Mouse (Mus musculus) embryo, embryonic 10.5 days (tissue): ENCODE measurements around the gene Zfp994.
A peak's percentile ranks its signal among the peaks of the same experiment; 100 is the strongest.
"Not testable (repeated sequence)": the region's sequence is repeated elsewhere in the genome, so short reads cannot be mapped to it uniquely, and the experiment has no call there.

Experiments used
- DNase-seq: peaks from one replicate; pipeline ENCODE4 v3.0.0-alpha.2; 2015; ENCODE audit warnings: low spot score

The Zfp994 gene

DNA sequence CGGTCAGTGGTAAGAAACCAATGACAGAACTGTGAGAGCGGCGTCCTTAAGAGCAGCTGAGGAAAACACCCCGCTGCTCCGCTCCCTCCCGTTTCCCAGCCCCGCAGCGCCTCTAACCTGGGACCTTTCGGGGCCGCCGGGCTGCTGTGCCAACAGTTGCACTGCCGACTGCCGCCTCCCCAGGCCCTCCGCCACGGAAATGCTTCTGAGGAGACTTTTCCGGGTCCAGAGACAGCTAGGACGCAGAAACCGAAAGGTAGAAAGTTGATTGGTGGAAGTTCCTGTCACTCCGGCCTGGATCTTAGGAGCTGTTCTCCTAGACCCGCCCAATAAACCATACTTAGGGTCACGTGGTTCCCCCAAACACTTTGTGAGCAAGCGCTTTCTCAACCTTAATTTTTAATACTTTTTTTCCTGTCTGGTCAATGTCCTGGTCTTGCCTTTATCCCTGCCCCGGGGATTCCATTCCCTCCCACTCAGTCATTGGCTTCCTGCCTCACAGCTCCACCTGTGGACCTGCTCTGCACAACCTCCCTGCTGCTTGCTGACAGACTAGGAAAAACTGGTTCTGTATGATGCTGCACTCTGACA is at the start of gene Zfp994:
Gene Zfp994 (minus strand): TSS at position 195 of the 591 bp plus-strand sequence.
- DNase-seq: peak; percentile 98

DNA sequence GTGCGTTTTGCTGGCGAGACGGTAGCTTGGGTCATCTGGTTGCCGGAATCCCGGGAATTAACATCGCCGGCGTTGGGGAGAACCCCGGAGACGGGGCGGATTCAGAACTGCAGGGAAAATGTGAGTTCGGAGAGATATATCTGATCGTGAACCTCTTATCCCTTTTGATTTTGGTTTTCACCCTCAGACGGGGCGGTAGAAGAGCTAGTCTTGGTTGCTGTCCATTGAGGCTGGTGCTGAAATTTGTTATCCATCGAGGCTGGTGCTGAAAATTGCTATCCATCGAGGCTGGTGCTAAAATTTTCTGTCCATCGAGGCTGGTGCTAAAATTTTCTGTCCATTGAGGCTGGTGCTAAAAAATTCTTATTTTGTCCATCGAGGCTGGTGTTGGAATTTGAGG is 5.3 kb upstream of the Zfp994 start:
- peak; percentile 5 for DNase-seq

DNA sequence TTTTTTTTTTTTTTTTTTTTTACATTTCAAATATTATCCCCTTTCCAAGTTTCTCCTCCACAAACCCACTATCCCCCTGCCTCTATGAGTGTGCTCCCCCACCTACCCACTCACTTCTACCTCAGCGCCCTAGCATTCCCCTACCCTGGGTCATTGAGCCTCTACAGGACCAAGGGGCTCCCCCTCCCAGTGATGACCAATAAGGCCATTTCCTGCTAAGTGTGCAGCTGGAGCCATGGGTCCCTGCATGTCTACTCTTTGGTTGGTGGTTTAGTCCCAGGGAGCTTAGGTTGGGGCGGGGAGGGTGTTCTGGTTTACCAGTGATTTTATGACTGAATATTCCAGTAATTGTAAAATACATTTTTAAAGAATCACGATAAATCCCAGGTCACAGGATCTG is 401 bp downstream of the Zfp994 start:
- DNase-seq: peak; percentile 6

DNA sequence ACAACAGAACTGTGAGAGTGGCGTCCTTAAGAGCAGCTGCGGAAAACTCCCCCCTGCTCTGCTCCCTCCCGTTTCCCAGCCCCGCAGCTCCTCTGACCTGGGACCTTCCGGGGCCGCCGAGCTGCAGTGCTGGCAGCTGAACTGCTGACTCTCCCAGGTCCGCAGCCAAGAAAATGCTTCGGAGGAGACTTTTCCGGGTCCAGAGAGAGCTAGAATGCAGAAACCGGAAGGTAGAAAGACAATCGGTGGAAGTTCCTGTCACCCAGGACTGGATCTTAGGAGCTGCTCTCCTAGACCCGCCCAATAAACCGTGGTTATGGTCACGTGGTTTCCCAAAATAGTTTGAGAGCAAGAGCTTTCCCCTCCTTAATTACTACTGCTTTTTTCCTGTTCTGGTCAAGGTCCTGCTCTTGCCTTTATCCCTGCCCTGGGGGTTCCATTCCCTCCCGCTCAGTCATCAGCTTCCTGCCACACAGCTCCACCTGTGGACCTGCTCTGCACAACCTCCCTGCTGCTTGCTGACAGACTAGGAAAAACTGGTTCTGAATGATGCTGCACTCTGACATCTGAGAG is 59.6 kb downstream of the Zfp994 start, which contains the start of gene Zfp947:
Gene Zfp947 (minus strand): TSS at position 469 of the 573 bp plus-strand sequence.
- DNase-seq: peak; percentile 65

DNA sequence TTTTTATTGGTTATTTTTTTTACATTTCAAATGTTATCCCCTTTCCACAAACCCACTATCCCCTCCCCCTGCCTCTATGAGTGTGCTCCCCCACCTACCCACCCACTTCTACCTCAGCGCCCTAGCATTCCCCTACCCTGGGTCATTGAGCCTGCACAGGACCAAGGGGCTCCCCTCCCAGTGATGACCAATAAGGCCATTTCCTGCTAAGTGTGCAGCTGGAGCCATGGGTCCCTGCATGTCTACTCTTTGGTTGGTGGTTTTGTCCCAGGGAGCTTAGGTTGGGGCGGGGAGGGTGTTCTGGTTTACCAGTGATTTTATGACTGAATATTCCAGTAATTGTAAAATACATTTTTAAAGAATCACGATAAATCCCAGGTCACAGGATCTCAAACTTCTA is 60.1 kb downstream of the Zfp994 start:
- DNase-seq: not testable (repeated sequence)

DNA sequence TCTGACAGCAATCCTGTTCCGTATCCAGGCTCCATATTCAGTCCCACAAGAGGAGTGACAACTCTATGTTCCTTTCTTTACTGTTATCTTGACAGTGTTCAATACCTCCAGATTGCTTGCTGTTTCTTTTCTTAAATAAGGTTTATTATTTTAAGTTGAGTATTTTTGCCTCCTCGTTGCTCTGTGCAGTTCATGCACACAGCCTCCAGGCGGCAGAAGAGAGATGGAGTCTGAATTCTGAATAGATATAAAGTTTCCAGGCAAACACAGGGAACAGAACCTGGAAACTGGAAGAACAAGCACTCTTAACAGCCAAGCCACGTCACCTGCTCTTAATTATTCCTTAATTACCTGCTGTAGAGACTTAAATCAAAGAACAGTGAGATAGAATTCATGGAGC is 71.5 kb downstream of the Zfp994 start:
- not testable (repeated sequence) for DNase-seq
